Mouse (Mus musculus): ENCODE measurements around the gene Ltbp3. TPM values are rescaled to one million over a fixed set of nuclear protein-coding genes. Genes with fewer than 3 reads are reported as not detected.

Ltbp3 gene
- polyA plus RNA-seq, 1 experiment from 2014 or later, result 4.3 TPM

GRCm38 (mm10) chr19:5711907-5712460 lies 28.7 kb upstream of the Ltbp3 start:
- 94% methylated on average over 14 of the region's 14 CpGs for WGBS
- DNase-seq (ENCODE audit: low spot score), result no peak
- peaks cover 97% of the 10 kb centered on the region for H3K36me3 ChIP-seq
- H3K27me3 ChIP-seq (ENCODE audit: insufficient read depth, poor library complexity, severe bottlenecking), result no peaks in the 10 kb centered on the region
- no peak overlapping the region for H3K4me3 ChIP-seq
- H3K9me3 ChIP-seq, result no peaks in the 10 kb centered on the region
- no peak overlapping the region for H3K27ac ChIP-seq
- peaks cover 31% of the 10 kb centered on the region for H3K4me1 ChIP-seq

DNA sequence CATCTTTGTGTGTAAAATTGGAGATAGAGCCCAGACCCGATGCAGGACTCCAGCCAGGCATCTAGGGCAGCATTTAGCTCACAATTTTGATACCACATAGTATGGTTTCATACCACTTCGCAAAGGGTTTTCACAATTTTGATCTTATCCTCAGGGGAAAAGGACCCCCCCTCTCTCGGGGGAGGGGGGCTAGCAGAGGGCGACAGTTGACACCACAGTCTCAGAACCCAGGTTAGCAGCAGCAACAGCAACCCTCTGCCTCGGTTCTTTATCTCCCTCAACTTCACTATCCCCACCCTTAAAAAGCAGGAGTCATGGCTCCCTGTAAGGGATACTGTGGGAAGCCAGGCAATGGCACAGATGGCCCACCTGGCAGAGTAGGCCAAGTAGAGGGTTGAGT lies 27.4 kb upstream of the Ltbp3 start:
- Histone ChIP-seq H3K27me3 (ENCODE audit: insufficient read depth, poor library complexity, severe bottlenecking) (no peaks in the 10 kb centered on the region), H3K9me3 (no peaks in the 10 kb centered on the region), H3K4me3 (no peak overlapping the region), H3K4me1 (peaks cover 40% of the 10 kb centered on the region), H3K36me3 (peaks cover 97% of the 10 kb centered on the region), H3K27ac (0 out of 2 replicates have a peak overlapping the region, but pooled peaks have one; percentile 31)
- WGBS, result 74% methylated on average over 5 of the region's 5 CpGs
- DNase-seq (ENCODE audit: low spot score), result no peak

DNA sequence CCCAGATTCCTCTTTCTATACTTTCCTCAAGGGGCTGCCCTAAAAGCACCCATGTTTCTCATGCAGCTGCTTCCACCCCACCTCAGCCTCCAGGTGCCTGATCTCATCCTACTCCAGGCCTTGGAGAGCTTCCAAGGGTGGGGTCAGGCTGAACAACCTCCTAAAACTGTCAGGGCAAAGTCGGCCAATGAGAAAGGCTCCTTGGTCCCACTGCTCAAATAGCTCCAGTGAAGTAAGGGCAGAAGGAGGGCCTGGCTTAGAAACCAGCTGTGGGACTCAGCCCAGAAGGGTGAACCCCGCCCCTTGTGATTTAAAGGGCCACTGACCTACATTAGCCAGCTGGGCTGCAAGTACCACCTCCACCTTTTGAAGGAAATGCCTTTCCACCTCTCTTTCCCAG lies 27.0 kb upstream of the Ltbp3 start:
- Histone ChIP-seq H3K4me1 (peaks cover 43% of the 10 kb centered on the region), H3K4me3 (no peak overlapping the region), H3K9me3 (no peaks in the 10 kb centered on the region), H3K27me3 (ENCODE audit: insufficient read depth, poor library complexity, severe bottlenecking) (no peaks in the 10 kb centered on the region), H3K27ac (peak overlapping the region; percentile 31; the same call in 1 of the 2 replicates), H3K36me3 (peaks cover 97% of the 10 kb centered on the region)
- 16% methylated on average over 2 of the region's 2 CpGs for WGBS
- no peak for DNase-seq (ENCODE audit: low spot score)

GRCm38 (mm10) chr19:5715793-5716688 lies 24.7 kb upstream of the Ltbp3 start:
- Histone ChIP-seq H3K4me3 (peak overlapping the region; percentile 29; the same call in 1 of the 2 replicates), H3K36me3 (peaks cover 99% of the 10 kb centered on the region), H3K4me1 (peaks cover 43% of the 10 kb centered on the region), H3K27ac (peak overlapping the region; percentile 10; the same call in 1 of the 2 replicates), H3K9me3 (no peaks in the 10 kb centered on the region), H3K27me3 (ENCODE audit: insufficient read depth, poor library complexity, severe bottlenecking) (no peaks in the 10 kb centered on the region)
- no peak for DNase-seq (ENCODE audit: low spot score)
- 34% methylated on average over 43 of the region's 43 CpGs for WGBS

DNA sequence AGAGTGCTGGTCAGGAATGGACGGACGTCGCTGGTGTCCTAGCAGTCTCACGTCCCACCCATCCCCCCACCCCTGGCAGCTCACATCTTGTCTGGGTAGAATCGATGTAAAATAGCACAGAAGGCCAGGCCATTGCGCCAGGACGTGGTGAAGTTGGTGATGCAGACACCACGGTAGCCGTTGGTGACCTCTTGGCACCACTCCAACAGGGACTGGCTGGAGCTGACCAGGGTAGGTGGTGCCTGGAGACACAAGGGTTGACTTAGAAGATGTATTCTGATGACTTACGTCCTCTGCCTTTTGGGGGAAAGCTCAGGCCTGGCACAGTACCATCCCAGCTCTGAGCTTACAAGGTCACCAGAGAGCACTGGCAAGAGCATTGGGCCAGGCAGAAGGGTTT lies 23.7 kb upstream of the Ltbp3 start:
- peaks cover 43% of the 10 kb centered on the region for H3K4me1 ChIP-seq
- no peak for DNase-seq (ENCODE audit: low spot score)
- no peak overlapping the region; the same call in 1 of the 2 replicates for H3K4me3 ChIP-seq
- no peak overlapping the region; the same call in 1 of the 2 replicates for H3K27ac ChIP-seq
- peaks cover 99% of the 10 kb centered on the region for H3K36me3 ChIP-seq
- H3K9me3 ChIP-seq, result no peaks in the 10 kb centered on the region
- no peaks in the 10 kb centered on the region for H3K27me3 ChIP-seq (ENCODE audit: insufficient read depth, poor library complexity, severe bottlenecking)
- 49% methylated on average over 10 of the region's 10 CpGs for WGBS

- Histone ChIP-seq H3K27me3 (ENCODE audit: insufficient read depth, poor library complexity, severe bottlenecking) (no peaks in the 10 kb centered on the region), H3K4me1 (peaks cover 50% of the 10 kb centered on the region), H3K27ac (no peak overlapping the region; the same call in 1 of the 2 replicates), H3K9me3 (no peaks in the 10 kb centered on the region), H3K4me3 (no peak overlapping the region), H3K36me3 (peaks cover 80% of the 10 kb centered on the region)
- WGBS, result 86% methylated on average over 6 of the region's 6 CpGs
- DNase-seq (ENCODE audit: low spot score), result no peak
Measured at GRCm38 (mm10) chr19:5721233-5721632, 19.5 kb upstream of the Ltbp3 start.

GRCm38 (mm10) chr19:5722848-5723425 lies 17.8 kb upstream of the Ltbp3 start:
- no peaks in the 10 kb centered on the region for H3K27me3 ChIP-seq (ENCODE audit: insufficient read depth, poor library complexity, severe bottlenecking)
- peaks cover 51% of the 10 kb centered on the region for H3K4me1 ChIP-seq
- DNase-seq (ENCODE audit: low spot score), result no peak
- peaks cover 64% of the 10 kb centered on the region for H3K36me3 ChIP-seq
- H3K4me3 ChIP-seq, result peak overlapping the region; percentile 97; the same call in 1 of the 2 replicates
- no peaks in the 10 kb centered on the region for H3K9me3 ChIP-seq
- peak overlapping the region; percentile 91; the same call in 1 of the 2 replicates for H3K27ac ChIP-seq
- WGBS, result 89% methylated on average over 7 of the region's 7 CpGs

DNA sequence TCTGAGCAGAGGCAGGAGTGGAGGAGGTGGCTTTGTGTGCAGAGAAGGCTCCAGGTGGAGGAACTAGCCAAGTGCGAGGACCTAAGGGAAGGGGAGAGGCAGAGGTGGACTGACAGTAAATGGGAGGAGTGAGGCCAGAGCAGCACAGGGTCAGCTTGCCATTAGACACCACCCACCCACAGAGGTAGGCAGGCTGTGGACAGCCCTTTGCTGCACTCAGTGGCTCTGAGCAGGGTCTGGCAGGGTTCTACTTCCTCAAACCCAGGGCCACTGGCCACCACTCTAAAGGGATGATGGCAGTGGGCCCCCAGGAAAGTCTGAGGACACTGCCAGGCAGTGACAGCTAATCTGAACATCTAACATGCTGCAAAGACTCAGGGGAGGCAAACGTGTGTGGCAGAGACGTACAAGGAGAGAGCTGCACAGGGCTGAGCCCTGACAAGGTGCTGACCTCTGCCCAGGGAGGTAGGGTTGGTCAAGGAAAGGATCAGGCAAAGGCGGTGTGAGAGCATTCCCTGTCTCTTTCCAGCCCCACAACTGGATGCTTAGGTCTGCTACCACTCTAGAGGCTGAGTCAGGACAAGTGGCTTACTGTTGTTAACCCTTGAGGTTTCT lies 16.7 kb upstream of the Ltbp3 start:
- Histone ChIP-seq H3K4me1 (peaks cover 58% of the 10 kb centered on the region), H3K27ac (peak overlapping the region; percentile 91), H3K4me3 (peak overlapping the region; percentile 97), H3K9me3 (no peaks in the 10 kb centered on the region), H3K36me3 (peaks cover 53% of the 10 kb centered on the region), H3K27me3 (ENCODE audit: insufficient read depth, poor library complexity, severe bottlenecking) (no peaks in the 10 kb centered on the region)
- DNase-seq (ENCODE audit: low spot score), result no peak
- 40% methylated on average over 4 of the region's 4 CpGs for WGBS

DNA sequence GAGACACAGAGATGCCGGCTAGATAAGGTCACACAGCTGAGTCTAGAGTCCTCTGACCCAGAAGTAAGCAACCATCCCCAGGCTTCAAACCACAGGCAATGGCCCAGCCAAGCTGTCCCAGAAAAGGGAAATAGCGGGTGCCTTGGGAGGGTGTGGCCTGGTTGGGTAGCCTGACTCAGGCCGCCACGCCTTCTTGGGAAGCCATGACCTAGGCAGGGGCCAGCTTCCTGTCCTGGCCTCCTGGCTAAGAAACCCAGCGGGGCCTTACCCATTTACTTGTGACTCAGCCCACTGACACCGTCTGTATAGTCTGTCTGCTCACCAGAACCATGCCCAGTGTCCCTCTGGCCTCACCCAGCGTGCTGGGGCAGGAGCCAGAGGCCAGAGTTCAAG lies 16.2 kb upstream of the Ltbp3 start:
- Histone ChIP-seq H3K27ac (peak overlapping the region; percentile 91), H3K27me3 (ENCODE audit: insufficient read depth, poor library complexity, severe bottlenecking) (no peaks in the 10 kb centered on the region), H3K9me3 (no peaks in the 10 kb centered on the region), H3K36me3 (peaks cover 48% of the 10 kb centered on the region), H3K4me3 (peak overlapping the region; percentile 97), H3K4me1 (peaks cover 59% of the 10 kb centered on the region)
- 28% methylated on average over 7 of the region's 7 CpGs for WGBS
- peak; percentile 85 for DNase-seq (ENCODE audit: low spot score)

DNA sequence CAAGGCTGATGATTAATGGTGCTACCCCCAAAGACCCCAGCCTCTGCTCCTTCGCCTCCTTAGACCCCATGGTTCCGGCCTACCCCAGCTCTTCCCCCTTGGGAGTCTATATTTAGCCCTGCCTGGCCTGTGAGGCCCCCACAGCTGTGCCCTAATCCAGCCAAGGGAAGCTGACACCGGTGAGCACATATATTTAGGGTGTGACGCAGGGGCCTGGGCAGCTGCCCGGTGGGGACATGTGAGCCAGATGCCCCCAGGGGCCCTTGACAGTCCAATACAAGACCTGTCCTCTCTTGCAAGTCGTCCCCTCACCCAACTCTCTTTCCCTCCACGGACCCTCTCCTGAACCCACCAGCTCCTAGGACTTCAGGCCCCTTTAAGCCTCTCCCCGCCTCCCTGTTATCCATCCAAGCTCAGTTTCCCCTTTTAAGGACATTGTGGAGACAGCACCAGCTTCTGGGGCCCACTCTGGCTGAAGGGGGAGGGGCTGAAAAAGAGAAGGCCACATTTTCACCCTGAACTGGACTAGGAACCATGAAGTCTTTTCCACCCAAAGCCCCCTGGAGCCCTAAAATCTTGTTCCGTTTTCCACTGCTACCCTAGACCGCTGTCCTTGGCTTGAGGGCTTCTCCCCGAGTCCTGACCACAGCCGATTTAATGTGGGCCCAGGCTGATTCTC lies 15.5 kb upstream of the Ltbp3 start:
- Histone ChIP-seq H3K36me3 (peaks cover 45% of the 10 kb centered on the region), H3K27ac (peak overlapping the region; percentile 91), H3K4me3 (peak overlapping the region; percentile 97), H3K4me1 (peaks cover 65% of the 10 kb centered on the region), H3K27me3 (ENCODE audit: insufficient read depth, poor library complexity, severe bottlenecking) (no peaks in the 10 kb centered on the region), H3K9me3 (no peaks in the 10 kb centered on the region)
- WGBS, result 31% methylated on average over 12 of the region's 12 CpGs
- peak; percentile 89 for DNase-seq (ENCODE audit: low spot score)

DNA sequence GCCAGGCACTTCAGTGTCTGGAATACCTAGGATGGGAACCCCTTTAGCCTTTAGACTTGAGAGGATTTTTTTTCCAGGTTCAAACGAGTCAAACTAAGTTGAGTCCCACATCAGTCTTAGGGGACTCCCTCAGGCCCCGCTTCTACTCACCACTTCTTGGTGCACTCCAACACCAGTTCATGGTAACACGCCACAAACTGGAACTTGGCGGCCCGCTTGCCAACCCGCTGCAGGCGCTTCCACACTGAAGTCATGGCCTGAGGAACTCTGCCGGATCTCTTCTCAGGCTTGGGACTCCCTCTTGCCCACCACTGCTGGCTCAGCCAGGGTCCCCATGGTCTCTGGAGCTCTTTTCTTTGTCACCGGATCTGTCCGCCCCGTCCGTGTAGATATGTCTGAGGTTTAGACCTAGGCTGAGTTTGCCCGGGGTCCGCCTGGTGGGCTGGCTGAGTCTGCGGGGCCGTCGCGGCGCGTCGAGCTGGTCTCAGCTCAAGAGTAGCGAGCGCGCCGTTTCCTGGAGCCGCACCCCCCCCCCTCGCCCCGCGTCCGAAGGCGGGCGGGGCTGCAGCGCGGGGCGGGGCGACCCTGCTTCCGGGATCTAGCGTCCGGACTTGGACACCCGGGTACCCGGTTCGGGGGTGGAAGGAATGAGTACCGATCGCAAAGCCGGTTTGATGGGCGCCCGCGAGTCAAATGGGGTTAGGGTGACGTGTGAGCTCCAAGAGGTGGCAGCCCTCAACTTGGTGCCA lies 14.8 kb upstream of the Ltbp3 start, which contains the start of gene Ehbp1l1:
Ehbp1l1 (minus strand) TSS at position 551 of the 749 bp plus-strand sequence.
- Histone ChIP-seq H3K27me3 (ENCODE audit: insufficient read depth, poor library complexity, severe bottlenecking) (no peaks in the 10 kb centered on the region), H3K4me1 (peaks cover 73% of the 10 kb centered on the region), H3K36me3 (peaks cover 41% of the 10 kb centered on the region), H3K9me3 (no peaks in the 10 kb centered on the region), H3K4me3 (peak within 1 kb of the TSS; percentile 97), H3K27ac (peak within 1 kb of the TSS; percentile 91)
- DNase-seq (ENCODE audit: low spot score), result peak; percentile 89
- WGBS, result 5% methylated on average over 49 of the region's 49 CpGs
